Mouse (Mus musculus): ENCODE results near the gene Otud7a.

DNA sequence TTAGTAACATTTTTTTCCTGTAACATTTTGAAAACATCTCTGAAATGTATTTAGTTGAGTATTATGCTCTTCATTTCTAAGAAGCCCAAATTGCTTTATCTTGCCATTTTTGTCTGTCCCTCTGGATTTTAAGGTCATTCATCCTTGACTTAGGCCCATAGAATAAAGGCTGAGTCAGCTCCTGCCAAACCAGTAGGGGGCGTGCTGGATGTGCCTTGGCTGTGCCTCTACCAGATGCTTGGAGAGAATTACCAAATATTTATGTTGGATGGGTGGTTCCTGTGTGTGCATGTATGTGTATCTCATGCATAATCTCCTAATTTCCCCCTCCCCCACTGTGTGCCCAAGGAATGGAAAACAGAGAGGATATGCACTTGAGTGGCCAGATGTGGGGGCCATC is 2.4 kb downstream of the Otud7a start:
- TF ChIP-seq ELF1 (IDR thresholded peaks at IDR 0.05; ENCODE audit: low read depth, low read length) (no peak), RCOR1 (IDR thresholded peaks at IDR 0.05; ENCODE audit: low read depth, low read length) (no peak), CTCF (IDR thresholded peaks at IDR 0.05 in 2 of 3, conservative IDR thresholded peaks at IDR 0.05 in 1 of 3; ENCODE audit: control insufficient read depth in 1 of 3, insufficient read depth in 1 of 3, low read depth in 2 of 3, low read length in 3 of 3, poor library complexity in 1 of 3, severe bottlenecking in 1 of 3) (no peak), POLR2A (IDR thresholded peaks at IDR 0.05; ENCODE audit: control insufficient read depth in 1 of 2, insufficient read depth in 1 of 2, low read depth in 1 of 2, low read length in 2 of 2, poor library complexity in 1 of 2) (no peak), ZC3H11A (IDR thresholded peaks at IDR 0.05; ENCODE audit: low read depth, low read length) (no peak), MAZ (IDR thresholded peaks at IDR 0.05; ENCODE audit: low read depth, low read length) (no peak), NELFE (IDR thresholded peaks at IDR 0.05; ENCODE audit: low read depth, low read length) (no peak), ZNF384 (IDR thresholded peaks at IDR 0.05; ENCODE audit: low read depth, low read length) (no peak)
